Mouse (Mus musculus): ENCODE measurements around the gene Catsperd. TPM values are rescaled to one million over a fixed set of nuclear protein-coding genes. Genes with fewer than 3 reads are reported as not detected.
"Not testable (repeated sequence)": the region's sequence is repeated elsewhere in the genome, so short reads cannot be mapped to it uniquely, and the experiment has no call there.

The Catsperd gene
- polyA plus RNA-seq, 1 experiment from 2014 or later, result 0.35 TPM

- in situ Hi-C loops (cut with MboI; ENCODE audit: low pct_unique_long_range_greater_than_20kb), result no loop called here
- ChIA-PET CTCF (interaction anchor here (1.0 kb wide), 1 partner anchor 17 kb away, joined by 3 read pairs; no protein-coding TSS in a partner anchor), POLR2A (interaction anchor here (1.0 to 1.6 kb wide), 4 partner anchors 11 to 65 kb away, joined by 3 to 6 read pairs (median 4); no protein-coding TSS in a partner anchor)
- DNase-seq (ENCODE audit: low read depth, low spot score) (no peak), ATAC-seq (no peak)
- no peak for TF ChIP-seq CTCF (IDR thresholded peaks at IDR 0.05)
- no peaks in the 10 kb centered on the region for H3K27me3 ChIP-seq
These were observed 24.5 kb upstream of the Catsperd start for GRCm38 (mm10) chr17:56603186-56604069.

DNA sequence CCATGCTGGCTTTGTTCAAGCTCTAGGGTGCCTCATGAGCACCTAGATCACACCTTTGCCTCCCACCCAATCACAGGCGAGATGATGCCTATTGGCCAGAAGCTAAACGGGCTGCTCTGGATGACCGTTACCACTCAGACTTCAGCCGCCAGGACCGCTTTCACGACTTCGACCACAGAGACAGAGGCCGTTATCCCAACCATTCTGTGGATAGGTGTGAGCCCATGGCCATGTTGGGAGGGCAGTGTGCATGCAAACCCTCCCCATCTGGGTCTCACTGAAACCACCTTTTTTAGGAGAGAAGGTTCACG lies 23.9 kb upstream of the Catsperd start:
- no peaks in the 10 kb centered on the region for H3K27me3 ChIP-seq
- CTCF ChIA-PET, result interaction anchor here (1.0 kb wide), 1 partner anchor 17 kb away, joined by 3 read pairs; no protein-coding TSS in a partner anchor
- DNase-seq (ENCODE audit: low read depth, low spot score), result no peak
- no peak for ATAC-seq
- in situ Hi-C loops (cut with MboI; ENCODE audit: low pct_unique_long_range_greater_than_20kb), result no loop called here
- TF ChIP-seq CTCF (IDR thresholded peaks at IDR 0.05), result no peak
- POLR2A ChIA-PET, result interaction anchor here (1.0 to 1.6 kb wide), 4 partner anchors 10 to 64 kb away, joined by 3 to 6 read pairs (median 4); no protein-coding TSS in a partner anchor

DNA sequence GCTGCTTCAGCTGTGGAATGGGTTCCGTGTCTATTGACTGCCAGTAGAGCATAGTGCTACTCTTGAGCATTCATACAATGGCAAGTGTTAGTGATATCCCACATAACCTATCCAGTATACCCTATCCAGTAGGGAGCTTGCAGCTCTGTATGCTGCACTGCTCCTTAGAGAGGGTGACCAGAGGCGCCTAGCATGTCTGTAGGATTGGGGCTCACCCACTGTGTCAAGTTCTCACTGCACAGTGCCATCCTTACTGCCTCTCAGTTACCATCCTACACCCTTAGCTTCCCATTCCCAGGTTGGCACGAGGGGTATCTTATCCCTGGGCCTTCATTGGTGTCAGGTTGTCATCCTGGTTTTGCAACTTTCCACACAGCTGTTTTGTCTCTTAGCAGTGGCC lies 23.5 kb upstream of the Catsperd start:
- DNase-seq (ENCODE audit: low read depth, low spot score) (no peak), ATAC-seq (no peak)
- TF ChIP-seq CTCF (IDR thresholded peaks at IDR 0.05), result no peak
- H3K27me3 ChIP-seq, result no peaks in the 10 kb centered on the region
- ChIA-PET POLR2A (interaction anchor here (1.0 to 1.6 kb wide), 4 partner anchors 10 to 64 kb away, joined by 3 to 6 read pairs (median 4); no protein-coding TSS in a partner anchor), CTCF (interaction anchor here (1.0 kb wide), 1 partner anchor 18 kb away, joined by 3 read pairs; no protein-coding TSS in a partner anchor)
- in situ Hi-C loops (cut with MboI; ENCODE audit: low pct_unique_long_range_greater_than_20kb), result no loop called here

GRCm38 (mm10) chr17:56605431-56605830 lies 22.5 kb upstream of the Catsperd start:
- in situ Hi-C loops (cut with MboI; ENCODE audit: low pct_unique_long_range_greater_than_20kb), result no loop called here
- ATAC-seq, result no peak

DNA sequence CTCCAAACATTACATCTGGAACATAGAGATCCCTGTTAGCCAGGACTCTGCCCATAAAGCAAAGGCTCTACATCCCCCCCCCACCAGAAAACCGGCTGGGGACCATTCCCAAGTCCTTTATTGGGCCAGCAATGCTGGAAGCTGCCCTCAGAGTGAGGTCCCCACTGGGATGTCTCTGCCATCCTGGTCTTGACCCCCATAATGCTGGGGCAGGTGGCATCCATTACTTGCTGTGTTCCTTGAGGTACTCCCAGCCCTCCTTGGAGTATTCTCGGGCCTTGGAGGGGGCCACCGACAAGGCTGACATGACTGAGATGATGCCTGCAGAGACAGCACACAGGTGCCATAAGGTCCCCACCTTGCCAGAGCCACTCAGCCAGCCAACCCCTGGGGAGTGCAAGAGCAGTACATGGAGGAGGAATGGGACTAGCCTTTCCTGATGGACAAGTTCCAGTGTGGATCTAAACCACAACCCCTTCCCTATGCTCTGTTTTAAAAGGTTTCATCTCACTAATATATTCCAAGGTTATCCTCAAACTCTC lies 20.4 kb upstream of the Catsperd start:
- CTCF ChIA-PET, result interaction anchor here (0.7 to 1.4 kb wide), 2 partner anchors 11 to 21 kb away, joined by 3 read pairs; no protein-coding TSS in a partner anchor
- no peak for TF ChIP-seq CTCF (IDR thresholded peaks at IDR 0.05)
- POLR2A ChIA-PET, result interaction anchor here (0.5 to 1.3 kb wide), 4 partner anchors 8 to 64 kb away, joined by 3 to 5 read pairs (median 4); partner anchors contain the start of gene Catsperd
- no peaks in the 10 kb centered on the region for H3K27me3 ChIP-seq
- DNase-seq (ENCODE audit: low read depth, low spot score) (no peak), ATAC-seq (no peak)
- in situ Hi-C loops (cut with MboI; ENCODE audit: low pct_unique_long_range_greater_than_20kb), result no loop called here

More at GRCm38 (mm10) chr17:56605431-56605830, 22.5 kb upstream of the Catsperd start:
- H3K27me3 ChIP-seq, result no peaks in the 10 kb centered on the region
- no peak for DNase-seq (ENCODE audit: low read depth, low spot score)
- ChIA-PET POLR2A (interaction anchor here (1.0 kb wide), 1 partner anchor 16 kb away, joined by 4 read pairs; no protein-coding TSS in a partner anchor), CTCF (interaction anchor here (0.8 kb wide), 1 partner anchor 16 kb away, joined by 3 read pairs; no protein-coding TSS in a partner anchor)
- TF ChIP-seq CTCF (IDR thresholded peaks at IDR 0.05), result no peak

- CTCF ChIA-PET, result interaction anchor here (1.4 kb wide), 2 partner anchors 12 to 16 kb away, joined by 3 read pairs; no protein-coding TSS in a partner anchor
- in situ Hi-C loops (cut with MboI; ENCODE audit: low pct_unique_long_range_greater_than_20kb), result no loop called here
- no peak for TF ChIP-seq CTCF (IDR thresholded peaks at IDR 0.05)
- DNase-seq (ENCODE audit: low read depth, low spot score) (no peak), ATAC-seq (no peak)
- POLR2A ChIA-PET, result interaction anchor here (0.9 to 1.1 kb wide), 2 partner anchors 9 to 19 kb away, joined by 3 to 4 read pairs; partner anchors contain the start of gene Catsperd
- no peaks in the 10 kb centered on the region for H3K27me3 ChIP-seq
These were observed 19.2 kb upstream of the Catsperd start for GRCm38 (mm10) chr17:56608699-56609098.

GRCm38 (mm10) chr17:56609452-56610171 lies 18.3 kb upstream of the Catsperd start, which contains the start of gene 2410015M20Rik:
Gene 2410015M20Rik, minus strand, starts transcription at chr17:56609771.
- CTCF ChIA-PET, result interaction anchor here (1.4 kb wide), 2 partner anchors 17 to 59 kb away, joined by 3 to 4 read pairs; no protein-coding TSS in a partner anchor
- DNase-seq (ENCODE audit: low read depth, low spot score), result peak; percentile 85
- POLR2A ChIA-PET, result no interaction called here
- no peaks in the 10 kb centered on the region for H3K27me3 ChIP-seq
- in situ Hi-C loops (cut with MboI; ENCODE audit: low pct_unique_long_range_greater_than_20kb), result no loop called here
- ATAC-seq, result peak; percentile 72
- no peak for TF ChIP-seq CTCF (IDR thresholded peaks at IDR 0.05)

GRCm38 (mm10) chr17:56611323-56611722 lies 16.6 kb upstream of the Catsperd start:
- POLR2A ChIA-PET, result no interaction called here
- no peaks in the 10 kb centered on the region for H3K27me3 ChIP-seq
- in situ Hi-C loops (cut with MboI; ENCODE audit: low pct_unique_long_range_greater_than_20kb), result no loop called here
- ATAC-seq (no peak), DNase-seq (ENCODE audit: low read depth, low spot score) (no peak)
- CTCF ChIA-PET, result no interaction called here
- TF ChIP-seq CTCF (IDR thresholded peaks at IDR 0.05), result no peak

- ChIA-PET CTCF (interaction anchor here (1.1 kb wide), 1 partner anchor 13 kb away, joined by 3 read pairs; no protein-coding TSS in a partner anchor), POLR2A (no interaction called here)
- no peak for TF ChIP-seq CTCF (IDR thresholded peaks at IDR 0.05)
- H3K27me3 ChIP-seq, result no peaks in the 10 kb centered on the region
- in situ Hi-C loops (cut with MboI; ENCODE audit: low pct_unique_long_range_greater_than_20kb), result no loop called here
- ATAC-seq, result no peak
- no peak for DNase-seq (ENCODE audit: low read depth, low spot score)
These were observed 15.9 kb upstream of the Catsperd start for GRCm38 (mm10) chr17:56611861-56612564.

DNA sequence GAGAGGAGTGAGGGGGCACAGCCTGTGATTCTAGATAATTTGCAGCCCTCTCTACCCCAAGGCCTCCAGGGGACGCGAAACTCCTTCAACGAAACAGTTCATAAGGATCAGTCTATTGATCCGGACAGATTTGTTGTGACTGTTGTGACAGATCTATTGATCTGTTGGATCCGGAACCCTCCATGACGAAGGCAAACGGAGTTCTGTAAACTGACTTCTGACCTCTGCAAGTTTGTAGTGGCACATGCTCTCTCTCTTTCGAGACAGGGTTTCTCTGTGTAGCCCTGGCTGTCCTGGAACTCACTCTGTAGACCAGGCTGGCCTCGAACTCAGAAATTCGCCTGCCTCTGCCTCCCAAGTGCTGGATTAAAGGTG lies 15.4 kb upstream of the Catsperd start:
- in situ Hi-C loops (cut with MboI; ENCODE audit: low pct_unique_long_range_greater_than_20kb); POLR2A ChIA-PET; ATAC-seq; H3K27me3 ChIP-seq; DNase-seq (ENCODE audit: low read depth, low spot score): not testable (repeated sequence)
- CTCF ChIA-PET, result interaction anchor here (1.1 kb wide), 1 partner anchor 13 kb away, joined by 3 read pairs; no protein-coding TSS in a partner anchor

Measured in Patski (cell line).